Mouse (Mus musculus) embryonic fibroblast, embryonic 13.5 days (primary cell): ENCODE results near the gene Tmem117. TPM values are rescaled to one million over a fixed set of nuclear protein-coding genes. Genes with fewer than 3 reads are reported as not detected.

Experiments
- H3K27ac ChIP-seq: 2 replicates; pipeline ENCODE4 v1.5.1; 2012; ENCODE audit warnings: low read length, control low read depth, inconsistent platforms; ENCODE audit not compliant: insufficient read depth
- H3K4me1 ChIP-seq: 2 replicates; pipeline ENCODE4 v1.6.1; 2011; ENCODE audit warnings: low read length; ENCODE audit not compliant: control insufficient read depth, insufficient read depth
- H3K4me3 ChIP-seq: 2 replicates; pipeline ENCODE4 v1.5.1; 2011; ENCODE audit warnings: mild to moderate bottlenecking, control low read depth, low read length; ENCODE audit not compliant: insufficient read depth
- CTCF ChIP-seq: IDR thresholded peaks from 2 replicates; pipeline ENCODE4 v1.5.1; 2011; ENCODE audit warnings: mild to moderate bottlenecking, control low read depth, low read length, moderate library complexity, borderline replicate concordance; ENCODE audit not compliant: insufficient read depth
- POLR2A ChIP-seq: IDR thresholded peaks from 2 replicates; pipeline ENCODE4 v1.6.1; 2011; ENCODE audit warnings: low read depth, mild to moderate bottlenecking, control low read depth, low read length, moderate library complexity
- polyA plus RNA-seq: library from polyadenylated mRNA; stranded (reverse); fragments of >200 nt; gene quantifications from 2 replicates; pipeline ENCODE4 v1.2.4, GENCODE M21; 2011; ENCODE audit warnings: low read depth; ENCODE audit not compliant: missing spikeins, insufficient read length

Gene Tmem117
- polyA plus RNA-seq, 1 experiment, result 2.7 TPM

GRCm38 (mm10) chr15:94798236-94798635, 169.2 kb downstream of the Tmem117 start:
- no peak overlapping the region for H3K4me3 ChIP-seq
- no peak for TF ChIP-seq POLR2A

GRCm38 (mm10) chr15:94801462-94801861, 172.4 kb downstream of the Tmem117 start:
- Histone ChIP-seq H3K4me1 (no peaks in the 10 kb centered on the region), H3K27ac (no peak overlapping the region)
- TF ChIP-seq POLR2A, result no peak
- no peak for TF ChIP-seq CTCF

More at GRCm38 (mm10) chr15:94798236-94798635, 169.2 kb downstream of the Tmem117 start:
- Histone ChIP-seq H3K4me1 (no peaks in the 10 kb centered on the region), H3K27ac (no peak overlapping the region)

GRCm38 (mm10) chr15:94802820-94803219, 173.8 kb downstream of the Tmem117 start:
- H3K4me1 ChIP-seq, result no peaks in the 10 kb centered on the region
- TF ChIP-seq POLR2A (no peak), CTCF (no peak)
- no peak overlapping the region for H3K4me3 ChIP-seq
- no peak overlapping the region for H3K27ac ChIP-seq

More at GRCm38 (mm10) chr15:94801462-94801861, 172.4 kb downstream of the Tmem117 start:
- H3K4me3 ChIP-seq, result no peak overlapping the region

- no peak for TF ChIP-seq POLR2A
- no peak for TF ChIP-seq CTCF
- Histone ChIP-seq H3K4me3 (no peak overlapping the region), H3K4me1 (no peaks in the 10 kb centered on the region), H3K27ac (no peak overlapping the region)
Measured at GRCm38 (mm10) chr15:94803624-94804342, 174.8 kb downstream of the Tmem117 start.

- Histone ChIP-seq H3K4me3 (no peak overlapping the region), H3K27ac (no peak overlapping the region), H3K4me1 (no peaks in the 10 kb centered on the region)
- TF ChIP-seq CTCF (no peak), POLR2A (no peak)
Measured at GRCm38 (mm10) chr15:94806005-94806404, 177.0 kb downstream of the Tmem117 start.

- TF ChIP-seq CTCF, result no peak
- no peak for TF ChIP-seq POLR2A
Measured at GRCm38 (mm10) chr15:94811550-94811949, 182.5 kb downstream of the Tmem117 start.

GRCm38 (mm10) chr15:94814213-94815100, 185.4 kb downstream of the Tmem117 start:
- Histone ChIP-seq H3K4me3 (no peak overlapping the region), H3K4me1 (no peaks in the 10 kb centered on the region), H3K27ac (peak overlapping the region; percentile 75)
- TF ChIP-seq CTCF, result no peak
- no peak for TF ChIP-seq POLR2A

More at GRCm38 (mm10) chr15:94811550-94811949, 182.5 kb downstream of the Tmem117 start:
- no peak overlapping the region for H3K4me3 ChIP-seq
- no peaks in the 10 kb centered on the region for H3K4me1 ChIP-seq
- H3K27ac ChIP-seq, result no peak overlapping the region

- no peak overlapping the region for H3K4me3 ChIP-seq
- TF ChIP-seq CTCF, result no peak
- TF ChIP-seq POLR2A, result no peak
- no peaks in the 10 kb centered on the region for H3K4me1 ChIP-seq
- H3K27ac ChIP-seq, result no peak overlapping the region
Measured at GRCm38 (mm10) chr15:94835634-94836033, 206.6 kb downstream of the Tmem117 start.

GRCm38 (mm10) chr15:94838646-94839045, 209.6 kb downstream of the Tmem117 start:
- H3K4me1 ChIP-seq, result no peaks in the 10 kb centered on the region
- no peak overlapping the region for H3K4me3 ChIP-seq
- TF ChIP-seq POLR2A, result no peak
- no peak for TF ChIP-seq CTCF
- no peak overlapping the region for H3K27ac ChIP-seq

GRCm38 (mm10) chr15:94847501-94847900, 218.5 kb downstream of the Tmem117 start:
- H3K4me1 ChIP-seq, result no peaks in the 10 kb centered on the region
- no peak overlapping the region for H3K27ac ChIP-seq
- TF ChIP-seq CTCF (no peak), POLR2A (no peak)
- no peak overlapping the region for H3K4me3 ChIP-seq
